Mouse (Mus musculus) heart, embryonic 11.5 days (tissue): ENCODE results near the gene Bmp7. TPM values are rescaled to one million over a fixed set of nuclear protein-coding genes. Genes with fewer than 3 reads are reported as not detected.

Source experiments
- ATAC-seq: fragments of 200-750 bp; cut with Nextera tagmentation; replicated peaks from 2 replicates; pipeline ENCODE4 v1.8.0; 2017; ENCODE audit warnings: moderate library complexity; ENCODE audit not compliant: insufficient number of reproducible peaks, low FRiP score, low TSS enrichment
- H3K27ac ChIP-seq: fragments of 300-500 bp; sonication (generic); 2 replicates; pipeline ENCODE4 v1.5.1; 2014; ENCODE audit warnings: mild to moderate bottlenecking, low read depth, low read length
- H3K27me3 ChIP-seq: fragments of 300-500 bp; sonication (generic); 2 replicates; pipeline ENCODE4 v1.6.1; 2014; ENCODE audit warnings: mild to moderate bottlenecking, low read length, mixed read lengths; ENCODE audit not compliant: control insufficient read depth, insufficient read depth
- H3K36me3 ChIP-seq: fragments of 300-500 bp; sonication (generic); 2 replicates; pipeline ENCODE4 v1.6.1; 2014; ENCODE audit warnings: mild to moderate bottlenecking, low read length, moderate library complexity, mixed read lengths; ENCODE audit not compliant: control insufficient read depth, insufficient read depth
- H3K4me1 ChIP-seq: fragments of 300-500 bp; sonication (generic); 2 replicates; pipeline ENCODE4 v1.6.1; 2014; ENCODE audit warnings: low read length; ENCODE audit not compliant: control insufficient read depth, insufficient read depth
- H3K4me2 ChIP-seq: fragments of 300-500 bp; sonication (generic); 2 replicates; pipeline ENCODE4 v1.6.1; 2014; ENCODE audit warnings: mild to moderate bottlenecking, moderate library complexity
- H3K4me3 ChIP-seq: fragments of 300-500 bp; sonication (generic); 2 replicates; pipeline ENCODE4 v1.5.1; 2014; ENCODE audit warnings: low read depth, low read length
- H3K9ac ChIP-seq: fragments of 300-500 bp; sonication (generic); 2 replicates; pipeline ENCODE4 v1.6.1; 2014; ENCODE audit warnings: mild to moderate bottlenecking, low read depth, low read length, moderate library complexity
- H3K9me3 ChIP-seq: fragments of 300-500 bp; sonication (generic); replicated peaks from 2 replicates; pipeline ENCODE4 v1.6.1; 2016; ENCODE audit warnings: low read length; ENCODE audit not compliant: control insufficient read depth
- WGBS: fragments of 180-500 bp; shearing (Covaris S2); extraction: QIAGEN DNeasy Blood & Tissue Kit; methylation state at CpG from one replicate; pipeline ENCODE4 v1.1.7; 2014; ENCODE audit not compliant: insufficient replicate concordance; 5-methylcytosine and 5-hydroxymethylcytosine counted together
- polyA plus RNA-seq: library from polyadenylated mRNA; unstranded; fragments of >200 nt; fragmentation: Nextera tagmentation; extraction: Ambion mirVana; gene quantifications from 2 replicates; pipeline ENCODE4 v1.2.1, GENCODE M21; 2014

The Bmp7 gene
- polyA plus RNA-seq, 1 experiment from 2014 or later: 66.2 TPM

GRCm38 (mm10) chr2:172862850-172863468, 77.2 kb downstream of the Bmp7 start:
- Histone ChIP-seq H3K36me3 (no peaks in the 10 kb centered on the region), H3K4me3 (peak overlapping the region; percentile 1; the same call in 1 of the 2 replicates), H3K9me3 (0 out of 2 replicates have a peak, but pooled peaks cover 2% of the 10 kb centered on the region), H3K9ac (peak overlapping the region; percentile 49; the same call in 1 of the 2 replicates), H3K4me2 (peak overlapping the region; percentile 56), H3K27me3 (no peaks in the 10 kb centered on the region), H3K27ac (peak overlapping the region; percentile 90), H3K4me1 (peaks cover 49% of the 10 kb centered on the region)
- peak; percentile 79 for ATAC-seq
- WGBS: 5% methylated on average over 29 of the region's 29 CpGs

- no peak; the same call in 1 of the 2 replicates for ATAC-seq
- H3K4me2 ChIP-seq: peak overlapping the region; percentile 56; the same call in 1 of the 2 replicates
- no peak overlapping the region for H3K9ac ChIP-seq
- 23% methylated on average over 19 of the region's 19 CpGs for WGBS
- H3K36me3 ChIP-seq: no peaks in the 10 kb centered on the region
- H3K4me1 ChIP-seq: peaks cover 46% of the 10 kb centered on the region
- peak overlapping the region; percentile 90 for H3K27ac ChIP-seq
- H3K27me3 ChIP-seq: no peaks in the 10 kb centered on the region
- H3K9me3 ChIP-seq: 0 out of 2 replicates have a peak, but pooled peaks cover 2% of the 10 kb centered on the region
- 0 out of 2 replicates have a peak overlapping the region, but pooled peaks have one; percentile 1 for H3K4me3 ChIP-seq
Observed at GRCm38 (mm10) chr2:172862424-172862823, 77.7 kb downstream of the Bmp7 start.

- 56% methylated on average over 14 of the region's 14 CpGs for WGBS
- Histone ChIP-seq H3K27me3 (no peaks in the 10 kb centered on the region), H3K36me3 (no peaks in the 10 kb centered on the region), H3K4me1 (peaks cover 43% of the 10 kb centered on the region), H3K9me3 (0 out of 2 replicates have a peak, but pooled peaks cover 2% of the 10 kb centered on the region), H3K4me2 (no peak overlapping the region), H3K9ac (no peak overlapping the region), H3K4me3 (no peak overlapping the region), H3K27ac (peak overlapping the region; percentile 90; the same call in 1 of the 2 replicates)
- ATAC-seq: no peak
Observed at GRCm38 (mm10) chr2:172861590-172861989, 78.5 kb downstream of the Bmp7 start.

GRCm38 (mm10) chr2:172860593-172860992, 79.5 kb downstream of the Bmp7 start:
- no peak overlapping the region for H3K4me3 ChIP-seq
- H3K9me3 ChIP-seq: 0 out of 2 replicates have a peak, but pooled peaks cover 2% of the 10 kb centered on the region
- 79% methylated on average over 8 of the region's 8 CpGs for WGBS
- H3K27me3 ChIP-seq: no peaks in the 10 kb centered on the region
- peaks cover 43% of the 10 kb centered on the region for H3K4me1 ChIP-seq
- no peak for ATAC-seq
- H3K9ac ChIP-seq: no peak overlapping the region
- H3K36me3 ChIP-seq: no peaks in the 10 kb centered on the region
- H3K27ac ChIP-seq: no peak overlapping the region; the same call in 1 of the 2 replicates
- no peak overlapping the region for H3K4me2 ChIP-seq

GRCm38 (mm10) chr2:172860104-172860503, 80.0 kb downstream of the Bmp7 start:
- 79% methylated on average over 7 of the region's 7 CpGs for WGBS
- peaks cover 38% of the 10 kb centered on the region for H3K4me1 ChIP-seq
- H3K9me3 ChIP-seq: 0 out of 2 replicates have a peak, but pooled peaks cover 2% of the 10 kb centered on the region
- H3K36me3 ChIP-seq: no peaks in the 10 kb centered on the region
- H3K27ac ChIP-seq: no peak overlapping the region
- no peak overlapping the region for H3K4me2 ChIP-seq
- H3K9ac ChIP-seq: 0 out of 2 replicates have a peak overlapping the region, but pooled peaks have one; percentile 24
- H3K27me3 ChIP-seq: no peaks in the 10 kb centered on the region
- ATAC-seq: no peak
- H3K4me3 ChIP-seq: no peak overlapping the region

GRCm38 (mm10) chr2:172857048-172857447, 83.1 kb downstream of the Bmp7 start:
- no peak for ATAC-seq
- no peak overlapping the region for H3K9ac ChIP-seq
- H3K9me3 ChIP-seq: no peaks in the 10 kb centered on the region
- H3K4me3 ChIP-seq: no peak overlapping the region
- no peaks in the 10 kb centered on the region for H3K36me3 ChIP-seq
- H3K27me3 ChIP-seq: no peaks in the 10 kb centered on the region
- no peak overlapping the region for H3K27ac ChIP-seq
- WGBS: 67% methylated on average over 10 of the region's 10 CpGs
- H3K4me2 ChIP-seq: no peak overlapping the region
- peaks cover 30% of the 10 kb centered on the region for H3K4me1 ChIP-seq

- Histone ChIP-seq H3K27ac (no peak overlapping the region), H3K4me1 (peaks cover 29% of the 10 kb centered on the region), H3K4me2 (no peak overlapping the region), H3K4me3 (no peak overlapping the region), H3K9ac (0 out of 2 replicates have a peak overlapping the region, but pooled peaks have one; percentile 28), H3K36me3 (no peaks in the 10 kb centered on the region), H3K9me3 (no peaks in the 10 kb centered on the region), H3K27me3 (no peaks in the 10 kb centered on the region)
- 69% methylated on average over 2 of the region's 2 CpGs for WGBS
- ATAC-seq: no peak
Observed at GRCm38 (mm10) chr2:172856549-172856948, 83.6 kb downstream of the Bmp7 start.

- Histone ChIP-seq H3K27me3 (no peaks in the 10 kb centered on the region), H3K4me1 (peaks cover 20% of the 10 kb centered on the region), H3K9ac (no peak overlapping the region), H3K36me3 (no peaks in the 10 kb centered on the region), H3K27ac (no peak overlapping the region), H3K9me3 (no peaks in the 10 kb centered on the region), H3K4me2 (no peak overlapping the region), H3K4me3 (no peak overlapping the region)
- no peak for ATAC-seq
- 56% methylated on average over 2 of the region's 2 CpGs for WGBS
Observed at GRCm38 (mm10) chr2:172854136-172854535, 86.0 kb downstream of the Bmp7 start.
